ENCODE assay signal across 7 mouse cellular contexts in genomic region chr2:29124936-29125701, GRCm38 (mm10). TPM values are rescaled to one million over a fixed set of nuclear protein-coding genes. Genes with fewer than 3 reads are reported as not detected.
A peak's percentile ranks its signal among the peaks of the same experiment; 100 is the strongest.
DNase-seq lines count a peak whose midpoint lies in the region; ATAC-seq lines count a peak whose summit lies in the region.

No protein-coding gene starts in this region.

- peaks cover 6% of the 10 kb centered on the region for H3K4me1 ChIP-seq in intestine, embryonic 16.5 days (ENCODE audit: control insufficient read depth, insufficient read depth, low read length)
- peaks cover 5% of the 10 kb centered on the region for H3K4me1 ChIP-seq in midbrain, embryonic 11.5 days (ENCODE audit: control insufficient read depth, insufficient read depth, low read length)

- peaks cover 4% of the 10 kb centered on the region; the same call in 1 of the 2 replicates for H3K36me3 ChIP-seq in intestine, embryonic 16.5 days (ENCODE audit: control insufficient read depth, insufficient read depth, low read length)
- no peaks in the 10 kb centered on the region; the same call in 1 of the 2 replicates for H3K36me3 ChIP-seq in midbrain, embryonic 11.5 days (ENCODE audit: control insufficient read depth, insufficient read depth, low read length)

- peak overlapping the region; percentile 92 for H3K9ac ChIP-seq in intestine, embryonic 16.5 days (ENCODE audit: low read depth, low read length)
- H3K9ac ChIP-seq in midbrain, embryonic 11.5 days (ENCODE audit: low read length), result peak overlapping the region; percentile 81

- no peaks in the 10 kb centered on the region for H3K9me3 ChIP-seq in intestine, embryonic 16.5 days (ENCODE audit: control insufficient read depth, low read length)
- H3K9me3 ChIP-seq in midbrain, embryonic 11.5 days (ENCODE audit: control insufficient read depth, low read length), result no peaks in the 10 kb centered on the region

- peak; percentile 99 for ATAC-seq in intestine, embryonic 16.5 days
- peak; percentile 99 for ATAC-seq in midbrain, embryonic 11.5 days (ENCODE audit: low FRiP score)

- H3K4me3 ChIP-seq in intestine, embryonic 16.5 days (ENCODE audit: low read length), result peak overlapping the region; percentile 86
- H3K4me3 ChIP-seq in midbrain, embryonic 11.5 days (ENCODE audit: low read depth, low read length), result peak overlapping the region; percentile 71

- intact Hi-C loops in left cerebral cortex, postnatal 36 days (cut with DNase I), result no loop called here

- WGBS in intestine, embryonic 16.5 days, result under 1% methylated on average over 81 of the region's 81 CpGs
- under 1% methylated on average over 79 of the region's 81 CpGs for WGBS in midbrain, embryonic 11.5 days

- peak overlapping the region; percentile 74 for H3K4me2 ChIP-seq in intestine, embryonic 16.5 days (ENCODE audit: low read depth, low read length)
- H3K4me2 ChIP-seq in midbrain, embryonic 11.5 days, result peak overlapping the region; percentile 77

- DNase-seq in adrenal gland, adult 8-10 months, result peak; percentile 100
- peak; percentile 100 for DNase-seq in embryo, embryonic 9.5 days (ENCODE audit: extremely low spot score)
- peak; percentile 95 to 99 for DNase-seq in gastrocnemius, postnatal 4 days (ENCODE audit: low spot score in 2 of 2)
- peak; percentile 96 to 97 for DNase-seq in left cerebral cortex, postnatal 36 days (ENCODE audit: low spot score in 2 of 2)
- peak; percentile 99 for DNase-seq in midbrain, embryonic 11.5 days (ENCODE audit: low spot score, missing footprints)
- DNase-seq in skeletal muscle tissue, adult 2 months (ENCODE audit: low read depth, low spot score), result peak; percentile 97

- H3K27ac ChIP-seq in intestine, embryonic 16.5 days (ENCODE audit: low read length), result peak overlapping the region; percentile 94
- peak overlapping the region; percentile 91 for H3K27ac ChIP-seq in midbrain, embryonic 11.5 days (ENCODE audit: low read depth, low read length)

- no peaks in the 10 kb centered on the region for H3K27me3 ChIP-seq in intestine, embryonic 16.5 days (replicated peaks; ENCODE audit: control insufficient read depth, insufficient read depth, low read length)
- no peaks in the 10 kb centered on the region for H3K27me3 ChIP-seq in midbrain, embryonic 11.5 days (ENCODE audit: control insufficient read depth, insufficient read depth, low read length)

RNA-seq across cellular contexts. Expression of gene Setx, which starts 1.1 kb away (rescaled TPM):
- total RNA-seq in adrenal gland, adult 8-10 months (2022), result 10 to 100 TPM; 31.8 to 40.5 (median 36.1) TPM
- total RNA-seq in gastrocnemius, postnatal 4 days (2021), result 10 to 100 TPM; 32.7 to 35.2 TPM
- polyA plus RNA-seq in intestine, embryonic 16.5 days (2015; fragmentation: Nextera tagmentation; extraction: Ambion mirVana), result 4.6 and 4.9 TPM in 2 replicates
- 10 to 100 TPM; 44.1 to 48.9 TPM for total RNA-seq in left cerebral cortex, postnatal 36 days (2021)
- 11.0 and 11.2 TPM in 2 replicates for polyA plus RNA-seq in midbrain, embryonic 11.5 days (2014; fragmentation: Nextera tagmentation; extraction: Ambion mirVana)

Comparison
In these comparisons a context has a peak if more than half of its experiments do, and no peak if none do; other contexts are left out.
1. Peak in every context shown above with its lines: DNase-seq, ATAC-seq, H3K4me3 ChIP-seq and H3K27ac ChIP-seq.